Mouse (Mus musculus): ENCODE data around the gene Phf20. TPM values are rescaled to one million over a fixed set of nuclear protein-coding genes. Genes with fewer than 3 reads are reported as not detected.

Gene Phf20
- total RNA-seq, 4 experiments from 2014 or later, result 13.5 to 25.1 (median 19.2) TPM

DNA sequence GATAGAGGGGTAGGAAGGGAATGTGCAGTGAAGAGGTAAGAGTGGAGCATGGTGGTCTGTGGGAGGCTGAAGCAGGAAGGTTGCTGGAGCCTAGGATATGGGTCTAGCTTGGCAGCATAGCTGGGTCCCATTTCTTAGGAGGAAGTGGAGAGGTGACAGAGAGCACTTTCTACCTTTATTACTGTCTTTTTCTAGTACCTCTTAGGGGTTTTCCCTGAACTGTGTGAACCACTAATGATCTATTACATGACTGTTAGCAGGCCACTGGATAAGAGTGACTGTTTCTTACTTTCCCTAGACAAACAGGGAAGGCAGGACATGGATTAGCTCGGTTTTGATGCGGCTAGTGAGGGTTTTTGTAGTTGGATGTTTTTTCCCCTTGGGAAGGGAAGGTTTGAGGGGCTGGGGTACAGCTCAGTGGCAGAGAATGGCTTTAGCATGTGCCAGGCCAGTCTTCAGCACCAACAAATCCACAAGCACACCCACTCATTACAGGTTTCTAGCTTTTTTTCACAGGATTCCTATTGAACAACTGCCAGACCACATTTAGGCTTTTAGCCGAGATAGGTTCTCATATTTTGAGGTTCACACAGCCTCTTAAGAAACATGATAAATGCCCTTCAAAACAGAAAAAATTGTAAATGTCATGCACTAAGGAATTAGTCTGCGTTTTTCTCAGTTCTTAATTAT lies 67.1 kb downstream of the Phf20 start:
- DNase-seq (ENCODE audit: low spot score), result no peak

DNA sequence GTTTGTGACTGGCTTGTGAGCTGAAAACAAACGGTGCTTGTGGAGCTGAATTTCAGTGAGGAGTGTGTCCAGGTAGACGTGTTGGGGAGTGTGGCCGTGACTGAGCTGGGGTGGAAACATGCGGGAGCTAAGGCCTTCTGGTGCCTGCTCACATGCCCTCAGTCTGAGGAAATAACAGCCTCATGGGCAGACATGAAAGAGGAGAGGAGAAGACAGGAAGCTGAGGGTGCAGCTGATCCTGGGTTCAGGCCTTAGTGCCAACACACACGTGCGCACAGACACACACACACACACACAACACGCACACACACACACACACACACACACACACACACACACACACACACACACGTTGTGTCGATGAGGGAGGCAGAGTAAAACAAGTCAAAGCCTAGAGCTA lies 71.4 kb downstream of the Phf20 start:
- no peak for DNase-seq (ENCODE audit: low spot score)

DNA sequence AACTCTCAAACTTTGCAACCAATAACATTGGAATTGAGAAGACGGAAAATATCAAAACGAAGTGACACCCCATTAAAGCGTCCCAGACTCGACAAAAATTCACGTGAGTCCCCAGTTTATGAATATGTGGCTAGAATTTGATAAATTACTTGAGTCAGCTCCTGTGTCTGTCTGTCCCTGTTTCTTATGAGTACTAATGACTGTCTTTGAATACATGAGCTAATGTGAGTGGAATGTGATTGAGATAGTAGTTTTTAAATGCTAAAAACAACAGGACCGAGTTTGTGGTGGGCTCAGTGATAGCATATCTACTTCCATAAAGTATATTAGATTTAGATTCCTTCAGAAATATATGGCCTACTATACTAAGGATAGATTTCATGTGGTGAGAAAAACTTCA lies 76.3 kb downstream of the Phf20 start:
- DNase-seq (ENCODE audit: low spot score), result no peak

DNA sequence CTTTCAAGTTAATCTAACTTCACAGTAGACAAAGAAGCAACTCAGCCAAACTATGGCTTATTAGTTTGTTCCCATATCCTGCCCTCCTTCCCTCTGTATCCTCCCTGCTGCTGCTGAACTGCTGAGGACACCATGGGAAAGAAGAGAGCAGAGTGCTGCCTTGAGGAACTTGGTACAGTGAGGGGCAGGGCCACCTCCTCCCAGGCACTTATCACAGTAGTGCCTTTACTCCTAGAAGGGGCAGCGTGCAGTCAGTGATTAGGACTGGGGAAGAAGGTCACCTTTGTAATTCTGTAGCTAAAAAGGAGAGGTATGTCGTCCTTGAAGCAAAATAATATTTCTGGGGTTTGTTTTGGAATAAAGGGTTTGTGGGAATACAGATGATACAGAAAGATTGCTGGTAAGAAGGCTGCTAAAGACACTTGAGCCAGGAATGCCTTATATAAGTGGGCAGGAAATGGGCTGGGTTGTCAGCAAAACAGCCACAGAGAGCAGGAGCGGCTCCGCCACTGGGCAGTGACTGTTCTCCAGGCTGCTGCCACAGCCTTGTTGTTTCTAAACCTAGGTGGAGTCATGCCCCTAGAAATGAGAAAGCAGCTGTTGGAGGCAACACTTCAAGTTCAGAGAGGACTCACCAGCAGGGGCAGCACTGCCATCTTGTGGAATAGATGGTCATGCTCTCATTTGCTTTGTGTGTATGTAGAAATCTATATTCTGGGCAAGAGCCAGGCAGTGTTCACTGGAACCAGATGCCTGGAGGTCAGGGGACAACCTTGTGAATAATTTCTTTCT lies 82.2 kb downstream of the Phf20 start:
- DNase-seq (ENCODE audit: low spot score), result peak; percentile 90

DNA sequence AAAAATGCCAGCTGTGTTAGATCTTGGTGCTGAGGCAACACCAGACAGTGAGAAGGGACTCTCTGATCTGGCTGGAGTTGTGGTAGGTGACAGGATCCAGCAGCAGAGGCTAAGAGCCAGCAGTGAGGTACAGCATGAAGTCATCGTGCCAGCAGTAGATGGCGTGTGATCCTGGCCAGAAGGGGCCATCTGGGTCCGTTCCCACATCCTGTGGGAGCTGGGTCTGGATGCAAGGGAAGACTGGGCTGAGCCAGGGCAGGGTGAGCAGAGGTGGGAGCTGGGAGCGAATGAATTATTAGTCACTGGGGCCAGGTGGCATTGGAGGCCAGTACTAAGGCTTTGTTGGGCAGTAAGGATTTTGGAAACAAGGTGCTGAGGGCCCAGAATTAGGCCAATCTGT lies 85.0 kb downstream of the Phf20 start:
- DNase-seq (ENCODE audit: low spot score), result no peak

DNA sequence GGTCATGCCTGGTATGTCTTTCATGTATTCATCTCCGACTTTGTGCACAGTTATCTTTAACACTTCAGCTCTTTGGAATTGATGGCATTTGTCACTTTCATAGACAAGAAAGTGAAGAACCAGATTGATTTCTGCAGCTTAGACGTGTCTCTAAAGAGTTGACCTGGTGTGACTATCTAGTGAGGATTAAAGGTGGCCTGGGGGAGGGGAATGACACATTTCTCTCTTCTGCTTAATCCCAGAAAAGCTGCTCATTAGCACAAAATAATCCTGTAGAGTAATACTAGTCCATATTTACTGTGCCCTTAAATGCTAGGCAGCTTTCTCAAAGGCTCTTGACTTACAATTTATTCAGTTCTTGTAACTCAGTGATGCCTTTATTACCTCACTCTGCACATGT lies 88.9 kb downstream of the Phf20 start:
- DNase-seq (ENCODE audit: low spot score), result no peak

DNA sequence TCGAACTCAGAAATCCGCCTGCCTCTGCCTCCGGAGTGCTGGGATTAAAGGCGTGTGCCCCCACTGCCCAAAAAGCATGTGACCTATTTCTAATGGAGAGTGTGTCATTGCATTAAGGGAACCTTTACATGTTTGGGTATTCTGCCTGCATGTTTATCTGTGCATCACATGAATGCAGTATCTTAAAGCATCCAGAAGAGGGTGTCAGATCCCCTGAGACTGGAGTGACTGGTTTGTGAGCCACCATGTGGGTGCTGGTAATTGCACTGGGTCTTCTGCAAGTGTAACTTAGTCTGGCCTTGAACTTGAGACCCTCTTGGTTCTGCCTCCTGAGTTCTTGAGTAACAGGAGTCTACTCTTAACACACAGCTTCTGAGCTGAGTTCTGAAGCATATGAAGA lies 90.5 kb downstream of the Phf20 start:
- no peak for DNase-seq (ENCODE audit: low spot score)

DNA sequence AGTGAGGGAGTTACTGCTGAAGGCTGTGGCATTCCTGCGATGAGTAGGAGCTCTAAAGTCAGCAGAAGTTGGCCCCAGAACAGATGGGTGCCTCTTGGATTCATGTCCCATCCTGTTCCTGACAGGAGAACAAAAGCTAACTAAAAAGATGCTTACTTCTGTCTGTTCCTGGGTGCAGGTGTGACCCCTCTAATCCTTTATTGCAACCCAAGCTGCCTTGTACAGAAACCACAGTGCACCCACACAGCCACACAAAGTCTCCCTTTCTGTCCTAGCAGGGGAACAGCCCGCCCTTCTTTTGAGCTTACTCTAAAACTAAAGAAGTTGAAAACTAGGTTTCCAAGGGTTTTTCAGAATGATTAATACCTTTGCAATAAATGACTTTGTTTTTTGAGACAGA lies 92.0 kb downstream of the Phf20 start:
- no peak for DNase-seq (ENCODE audit: low spot score)

DNA sequence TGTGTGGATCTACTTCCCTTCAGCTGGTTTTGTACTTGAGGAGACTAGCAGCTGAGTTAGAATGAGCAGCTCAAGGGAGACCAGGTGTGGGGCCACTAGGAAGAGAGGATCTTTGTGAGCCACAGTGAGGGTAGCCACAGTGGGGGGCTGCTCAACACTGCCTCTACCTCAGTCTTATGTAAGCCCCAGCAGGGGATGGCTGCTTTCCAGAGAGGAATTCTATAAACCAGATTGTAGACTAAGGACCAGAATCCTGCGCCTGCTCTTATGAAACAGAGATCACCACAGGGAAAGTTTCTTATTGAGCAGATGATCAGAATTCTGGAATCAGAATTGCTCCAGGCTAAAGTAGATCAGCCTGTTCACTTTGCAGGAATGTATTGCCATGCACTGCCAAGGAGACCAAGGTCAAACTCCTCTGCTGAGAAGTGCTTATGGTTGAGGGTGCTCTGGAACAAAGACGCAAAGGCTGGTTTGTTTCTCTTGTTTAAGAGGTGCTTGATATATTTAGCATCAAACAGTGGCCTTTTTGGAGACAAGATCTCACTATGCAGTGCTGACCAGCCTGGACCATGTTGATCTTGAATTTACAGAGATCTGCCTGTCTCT lies 93.4 kb downstream of the Phf20 start:
- DNase-seq (ENCODE audit: low spot score), result no peak

DNA sequence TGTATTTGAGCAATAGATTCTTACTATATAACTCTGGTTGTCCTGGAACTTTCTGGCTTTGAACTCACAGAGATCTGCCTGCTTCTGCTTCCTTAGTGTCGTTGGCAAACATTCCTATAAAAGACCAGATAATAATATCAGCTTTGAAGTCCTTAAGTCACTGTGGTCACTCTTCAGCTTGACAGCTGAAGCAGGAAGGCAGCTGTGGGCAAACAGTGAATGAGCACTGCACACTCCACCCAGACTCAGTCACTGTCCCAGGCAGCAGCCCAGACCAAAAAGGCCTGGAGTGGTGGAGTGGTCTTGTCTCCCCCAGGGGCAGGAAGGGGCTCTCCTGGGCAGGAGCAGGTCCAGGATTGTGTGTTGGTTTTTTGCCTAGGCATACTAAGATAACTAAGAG lies 95.7 kb downstream of the Phf20 start:
- DNase-seq (ENCODE audit: low spot score), result no peak

DNA sequence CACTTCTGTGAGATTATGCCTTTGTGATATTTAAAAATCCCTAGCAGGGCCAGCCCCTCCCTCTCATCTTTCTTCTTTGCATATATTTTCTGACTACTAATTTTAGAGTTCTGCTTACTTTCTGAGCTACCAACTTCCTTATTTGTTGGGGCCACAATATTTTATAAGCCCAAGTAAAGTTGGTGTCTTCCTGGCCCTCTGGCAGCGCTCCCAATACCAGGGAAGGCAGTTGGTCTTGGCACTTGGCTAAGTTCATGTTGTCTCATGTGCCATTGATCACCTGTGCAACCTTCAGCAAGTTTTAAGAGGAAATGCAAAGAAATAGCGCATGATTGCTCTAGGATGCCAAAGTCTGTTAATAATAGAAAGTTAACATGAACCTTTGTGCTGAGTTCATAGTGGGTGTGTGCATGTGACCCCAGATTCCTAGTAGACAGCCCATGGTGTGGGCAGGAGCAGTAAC lies 99.4 kb downstream of the Phf20 start:
- DNase-seq (ENCODE audit: low spot score), result no peak

DNA sequence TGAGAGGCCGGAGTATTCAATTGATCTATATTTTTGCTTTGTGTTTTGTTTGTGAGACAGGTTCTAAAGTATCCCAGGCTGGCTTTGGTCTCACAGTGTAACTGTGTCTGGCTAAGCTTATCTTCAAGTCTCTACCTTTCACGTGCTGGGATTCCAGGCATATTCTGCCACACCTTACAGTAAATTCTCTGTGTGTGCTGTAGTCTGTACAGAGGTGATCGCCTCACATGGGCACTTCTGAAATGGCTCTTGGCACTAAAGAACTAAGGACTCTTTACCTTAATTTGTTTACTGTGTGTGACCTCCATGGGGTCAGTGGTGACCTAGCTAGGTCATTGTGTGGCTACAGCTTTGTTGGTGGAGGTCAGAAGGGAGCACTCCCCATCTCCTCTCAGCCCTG lies 99.9 kb downstream of the Phf20 start:
- DNase-seq (ENCODE audit: low spot score), result no peak

DNA sequence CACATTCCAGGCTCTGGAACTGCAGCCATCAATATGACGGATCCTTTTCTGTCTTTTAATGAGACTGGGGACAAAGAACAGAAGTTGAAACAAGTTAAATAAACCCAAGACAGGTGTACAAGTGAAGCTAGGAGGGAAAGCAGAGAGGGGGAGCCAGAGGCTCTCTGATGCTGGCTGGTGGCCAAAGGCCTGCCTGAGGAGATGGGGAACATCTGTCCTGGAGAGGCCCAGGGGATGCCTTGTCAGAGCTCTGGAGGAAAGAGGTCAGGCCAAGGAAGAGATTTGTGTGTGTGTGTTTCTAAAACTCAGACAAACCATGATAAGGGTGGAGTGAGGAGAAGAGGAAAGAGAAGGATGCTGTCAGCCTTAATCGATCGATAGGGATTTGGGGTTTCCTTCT lies 101.4 kb downstream of the Phf20 start:
- peak; percentile 56 for DNase-seq (ENCODE audit: low spot score)

DNA sequence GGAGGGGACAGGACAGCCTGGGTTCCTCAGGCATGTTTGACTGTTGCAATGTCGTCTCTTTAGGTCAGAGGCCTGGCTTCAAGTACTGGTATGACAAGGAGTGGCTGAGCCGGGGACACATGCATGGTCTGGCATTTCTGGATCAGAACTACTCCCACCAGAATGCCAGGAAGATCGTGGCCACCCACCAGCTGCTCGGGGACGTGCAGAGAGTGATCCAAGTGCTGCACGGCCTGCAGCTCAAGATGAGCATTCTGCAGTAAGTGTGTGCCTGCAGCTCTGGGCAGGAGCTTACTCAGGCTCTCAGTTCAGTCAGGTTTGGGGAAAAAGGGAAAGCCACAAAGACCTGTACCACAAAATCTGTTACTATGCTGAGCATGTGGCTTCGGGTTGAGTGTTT lies 102.2 kb downstream of the Phf20 start:
- no peak for DNase-seq (ENCODE audit: low spot score)

DNA sequence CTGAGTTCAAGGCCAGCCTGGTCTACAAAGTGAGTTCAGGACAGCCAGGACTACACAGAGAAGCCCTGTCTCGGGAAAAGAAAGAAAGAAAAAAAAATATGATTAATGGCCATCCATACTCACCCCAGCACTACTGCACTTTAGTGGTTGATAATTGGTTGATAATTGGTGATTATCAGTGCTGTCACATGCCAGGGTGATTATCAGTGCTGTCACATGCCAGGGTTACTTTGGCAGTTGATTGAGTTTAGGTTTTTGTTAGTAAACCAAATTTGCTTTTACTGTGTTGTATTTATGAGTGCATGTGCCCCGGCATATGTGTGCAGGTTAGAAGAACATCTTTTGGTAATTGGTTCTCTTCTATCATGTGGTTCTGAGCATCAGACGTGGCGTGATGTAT lies 105.8 kb downstream of the Phf20 start:
- DNase-seq (ENCODE audit: low spot score), result no peak

DNA sequence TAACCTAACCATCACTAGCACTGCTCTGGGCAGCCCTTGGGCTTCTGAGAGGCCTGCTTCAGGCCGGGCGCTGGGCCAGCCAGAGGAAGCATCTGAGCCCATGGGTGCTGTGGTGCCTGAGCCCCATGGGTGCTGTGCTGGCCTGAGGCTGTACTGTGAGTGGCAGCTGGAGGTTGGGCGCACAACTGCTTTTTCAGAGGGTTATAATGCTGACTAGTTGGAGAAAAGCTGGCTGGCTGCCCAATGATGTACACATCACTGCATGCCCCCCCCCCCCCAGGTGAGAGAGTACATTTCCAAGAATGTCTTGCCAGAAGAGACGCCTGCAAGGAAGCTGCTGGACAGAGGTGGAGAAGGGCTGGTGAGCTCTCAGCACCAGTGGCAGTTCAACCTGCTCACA lies 108.1 kb downstream of the Phf20 start:
- no peak for DNase-seq (ENCODE audit: low spot score)

DNA sequence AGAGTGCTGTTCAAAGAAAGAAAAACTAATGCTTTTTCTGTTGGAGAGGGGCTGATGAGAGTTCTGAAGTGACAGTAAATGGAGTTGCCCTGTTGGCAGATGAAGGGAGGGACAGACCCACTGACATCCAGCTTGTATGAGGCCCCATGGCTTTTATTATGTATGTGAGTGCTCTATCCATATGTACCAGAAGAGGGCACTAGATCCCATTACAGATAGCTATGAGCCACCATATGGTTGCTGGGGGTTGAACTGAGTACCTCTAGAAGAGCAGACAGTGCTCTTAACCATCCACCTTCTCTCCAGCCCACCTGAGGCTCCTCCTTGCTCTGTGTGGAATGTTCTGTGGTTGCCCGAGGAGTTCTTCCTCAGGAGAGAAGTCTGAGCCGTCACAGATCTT lies 109.6 kb downstream of the Phf20 start:
- DNase-seq (ENCODE audit: low spot score), result peak; percentile 19

DNA sequence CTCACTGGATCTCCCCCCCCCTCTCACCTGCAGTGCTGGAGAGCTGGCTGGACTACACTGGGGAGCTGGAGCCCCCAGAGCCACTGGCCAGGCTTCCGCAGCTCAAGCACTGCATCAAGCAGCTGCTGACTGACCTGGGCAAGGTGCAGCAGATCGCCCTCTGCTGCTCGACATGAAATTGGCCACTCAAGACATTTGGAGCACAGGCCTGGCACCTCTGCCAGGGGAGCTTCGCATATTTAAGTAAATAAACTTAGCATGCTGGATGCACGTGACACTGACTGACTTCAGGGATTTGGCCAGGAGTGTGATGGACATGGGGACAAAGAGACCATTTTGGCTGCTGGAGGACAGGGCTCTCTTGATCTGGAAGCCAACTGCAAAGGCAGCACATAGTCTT lies 111.0 kb downstream of the Phf20 start:
- DNase-seq (ENCODE audit: low spot score), result no peak

DNA sequence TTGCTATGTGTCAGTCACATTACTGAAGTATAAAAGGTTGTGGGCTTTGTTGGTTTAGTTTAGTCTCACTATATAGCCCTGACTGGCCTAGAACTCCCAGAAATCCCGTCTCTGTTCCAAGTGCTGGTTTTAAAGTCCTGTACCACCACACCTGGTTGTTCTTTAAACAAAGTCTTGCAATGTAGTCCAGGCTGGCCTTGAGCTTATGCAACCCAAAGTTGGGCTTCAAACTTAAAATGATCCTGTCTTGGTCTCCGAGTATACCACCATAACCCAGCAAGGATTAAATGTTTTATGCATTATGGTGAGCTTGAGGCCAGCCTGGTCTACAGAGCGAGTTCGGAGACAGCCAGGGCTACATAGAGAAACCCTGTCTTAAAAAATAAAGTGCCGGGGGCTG lies 113.7 kb downstream of the Phf20 start:
- no peak for DNase-seq (ENCODE audit: low spot score)

DNA sequence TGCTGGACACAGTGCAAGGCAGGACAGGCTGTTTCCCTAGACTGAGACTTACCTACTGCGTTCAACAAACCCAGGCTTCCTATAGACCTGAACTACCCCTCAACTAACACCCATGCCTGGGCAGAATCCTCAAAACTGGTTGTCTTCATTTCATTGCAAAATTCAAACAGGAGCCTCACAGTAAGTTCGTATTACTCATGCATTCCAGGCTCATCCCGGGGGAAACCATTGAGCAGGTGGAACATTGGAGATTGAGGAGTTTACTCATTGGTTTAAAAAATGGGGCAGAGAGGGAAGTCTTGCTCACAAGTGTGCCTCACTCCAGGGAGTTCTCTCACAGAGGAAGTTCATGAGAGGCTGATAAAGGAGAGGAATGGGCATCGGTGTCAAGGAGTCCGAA lies 114.2 kb downstream of the Phf20 start:
- DNase-seq (ENCODE audit: low spot score), result no peak

DNA sequence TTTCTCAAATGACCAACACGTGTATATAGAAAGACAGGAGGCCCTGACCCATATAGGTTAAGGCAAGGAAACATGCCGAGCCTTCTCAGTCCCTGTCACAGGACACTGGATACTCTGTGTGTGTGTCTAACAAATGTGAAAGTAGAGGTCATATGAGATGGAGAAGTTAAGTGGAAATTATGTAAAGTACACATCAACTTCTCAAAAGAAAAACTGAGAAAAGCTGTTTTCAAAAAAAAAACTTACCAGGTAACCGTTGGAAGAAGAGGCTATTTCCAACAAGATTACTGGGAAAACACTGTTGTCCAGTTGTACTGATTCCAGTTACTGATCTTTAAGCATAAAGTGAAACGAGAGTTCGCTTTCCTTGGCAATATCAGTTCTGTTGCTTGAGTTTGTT lies 114.7 kb downstream of the Phf20 start:
- no peak for DNase-seq (ENCODE audit: low spot score)

DNA sequence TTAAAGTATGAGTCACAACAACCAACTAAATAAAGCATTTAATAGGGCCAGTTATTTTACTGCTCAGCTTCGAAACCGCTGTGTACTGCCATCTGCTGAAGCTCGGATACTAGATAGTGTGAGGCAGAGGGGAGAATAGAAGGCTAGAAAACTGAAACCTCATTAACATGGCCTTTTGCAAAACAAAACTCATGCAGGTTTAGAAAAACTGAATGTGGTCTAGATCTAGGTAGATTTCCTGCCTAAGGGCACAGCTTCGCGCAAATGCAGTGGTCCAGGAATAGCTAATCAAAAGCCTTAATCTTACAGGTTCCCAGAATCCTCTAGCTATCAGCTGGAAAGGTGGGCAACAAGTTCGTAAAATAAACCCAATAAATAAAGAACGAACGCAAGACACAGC lies 115.2 kb downstream of the Phf20 start:
- DNase-seq (ENCODE audit: low spot score), result no peak

DNA sequence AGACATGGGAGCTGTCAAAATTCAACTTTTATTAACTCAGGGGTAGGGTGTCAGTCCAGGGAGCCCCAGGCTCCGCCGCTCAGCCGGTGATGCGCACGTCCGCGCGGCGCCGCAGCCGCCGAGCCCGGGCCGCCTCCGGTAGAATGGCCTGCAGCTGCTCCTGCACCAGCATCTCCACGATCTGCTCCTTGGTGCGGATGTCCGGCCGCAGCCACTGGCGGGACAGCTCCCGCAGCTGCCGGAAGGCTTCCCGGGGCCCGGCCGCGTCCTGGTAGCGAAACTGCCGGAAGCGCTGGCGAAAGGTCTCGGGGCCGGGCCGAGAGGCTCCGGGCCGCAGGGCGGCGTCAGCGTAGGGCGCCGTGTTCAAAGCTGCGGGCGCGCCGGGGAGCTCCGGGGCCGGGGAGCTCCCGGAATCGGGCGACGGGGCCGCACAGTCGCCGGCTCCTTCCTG lies 115.6 kb downstream of the Phf20 start:
- peak; percentile 56 for DNase-seq (ENCODE audit: low spot score)
